Mouse (Mus musculus) liver, postnatal 0 days (tissue): ENCODE measurements around the gene Ice1. TPM values are rescaled to one million over a fixed set of nuclear protein-coding genes. Genes with fewer than 3 reads are reported as not detected.
A peak's percentile ranks its signal among the peaks of the same experiment; 100 is the strongest.

Experiments
- ATAC-seq: fragments of 200-750 bp; cut with Nextera tagmentation; 2 replicates; pipeline ENCODE4 v1.8.0; 2017; ENCODE audit warnings: mild to moderate bottlenecking, moderate library complexity
- DNase-seq: peaks from one replicate; pipeline ENCODE4 v3.0.0-alpha.2; 2016
- H3K27ac ChIP-seq: fragments of 300-500 bp; sonication (generic); 2 replicates; pipeline ENCODE4 v1.5.1; 2014; ENCODE audit warnings: antibody characterized with exemption, moderate library complexity, mild to moderate bottlenecking, low read depth
- H3K27me3 ChIP-seq: fragments of 300-500 bp; sonication (generic); 2 replicates; pipeline ENCODE4 v1.6.1; 2014; ENCODE audit warnings: low read length, control low read depth, mixed read lengths; ENCODE audit not compliant: insufficient read depth
- H3K36me3 ChIP-seq: fragments of 300-500 bp; sonication (generic); replicated peaks from 2 replicates; pipeline ENCODE4 v1.6.1; 2014; ENCODE audit warnings: mild to moderate bottlenecking, control low read depth, low read length, moderate library complexity, mixed read lengths; ENCODE audit not compliant: insufficient read depth
- H3K4me1 ChIP-seq: fragments of 300-500 bp; sonication (generic); 2 replicates; pipeline ENCODE4 v1.6.1; 2014; ENCODE audit warnings: antibody characterized with exemption, mild to moderate bottlenecking, control low read depth; ENCODE audit not compliant: insufficient read depth
- H3K4me2 ChIP-seq: fragments of 300-500 bp; sonication (generic); 2 replicates; pipeline ENCODE4 v1.6.1; 2014; ENCODE audit warnings: low read depth, mild to moderate bottlenecking, low read length, moderate library complexity, mixed read lengths
- H3K4me3 ChIP-seq: fragments of 300-500 bp; sonication (generic); 2 replicates; pipeline ENCODE4 v1.5.1; 2014; ENCODE audit warnings: low read depth, low read length
- H3K9ac ChIP-seq: fragments of 300-500 bp; sonication (generic); replicated peaks from 2 replicates; pipeline ENCODE4 v1.6.1; 2014; ENCODE audit warnings: mild to moderate bottlenecking, moderate library complexity
- H3K9me3 ChIP-seq: fragments of 300-500 bp; sonication (generic); 2 replicates; pipeline ENCODE4 v1.6.1; 2016; ENCODE audit warnings: mild to moderate bottlenecking, control low read depth, low read length, mixed read lengths
- CTCF ChIP-seq: sonication (generic); IDR thresholded peaks from 2 replicates; pipeline ENCODE4 v1.5.1; 2016; ENCODE audit warnings: antibody characterized with exemption, low read depth
- EP300 ChIP-seq: IDR thresholded peaks from 2 replicates; pipeline ENCODE4 v1.6.1; 2016; ENCODE audit warnings: antibody characterized with exemption, low read depth, mild to moderate bottlenecking
- WGBS: fragments of 180-500 bp; shearing (Covaris S2); extraction: QIAGEN DNeasy Blood & Tissue Kit; methylation state at CpG from one replicate; pipeline ENCODE4 v1.1.7; 2014; ENCODE audit not compliant: insufficient replicate concordance; 5-methylcytosine and 5-hydroxymethylcytosine counted together
- polyA plus RNA-seq: library from polyadenylated mRNA; unstranded; fragments of >200 nt; fragmentation: Nextera tagmentation; extraction: Ambion mirVana; gene quantifications from 2 replicates; pipeline ENCODE4 v1.2.1, GENCODE M21; 2015

Ice1 gene
- polyA plus RNA-seq, 1 experiment from 2014 or later, result 3.7 TPM

DNA sequence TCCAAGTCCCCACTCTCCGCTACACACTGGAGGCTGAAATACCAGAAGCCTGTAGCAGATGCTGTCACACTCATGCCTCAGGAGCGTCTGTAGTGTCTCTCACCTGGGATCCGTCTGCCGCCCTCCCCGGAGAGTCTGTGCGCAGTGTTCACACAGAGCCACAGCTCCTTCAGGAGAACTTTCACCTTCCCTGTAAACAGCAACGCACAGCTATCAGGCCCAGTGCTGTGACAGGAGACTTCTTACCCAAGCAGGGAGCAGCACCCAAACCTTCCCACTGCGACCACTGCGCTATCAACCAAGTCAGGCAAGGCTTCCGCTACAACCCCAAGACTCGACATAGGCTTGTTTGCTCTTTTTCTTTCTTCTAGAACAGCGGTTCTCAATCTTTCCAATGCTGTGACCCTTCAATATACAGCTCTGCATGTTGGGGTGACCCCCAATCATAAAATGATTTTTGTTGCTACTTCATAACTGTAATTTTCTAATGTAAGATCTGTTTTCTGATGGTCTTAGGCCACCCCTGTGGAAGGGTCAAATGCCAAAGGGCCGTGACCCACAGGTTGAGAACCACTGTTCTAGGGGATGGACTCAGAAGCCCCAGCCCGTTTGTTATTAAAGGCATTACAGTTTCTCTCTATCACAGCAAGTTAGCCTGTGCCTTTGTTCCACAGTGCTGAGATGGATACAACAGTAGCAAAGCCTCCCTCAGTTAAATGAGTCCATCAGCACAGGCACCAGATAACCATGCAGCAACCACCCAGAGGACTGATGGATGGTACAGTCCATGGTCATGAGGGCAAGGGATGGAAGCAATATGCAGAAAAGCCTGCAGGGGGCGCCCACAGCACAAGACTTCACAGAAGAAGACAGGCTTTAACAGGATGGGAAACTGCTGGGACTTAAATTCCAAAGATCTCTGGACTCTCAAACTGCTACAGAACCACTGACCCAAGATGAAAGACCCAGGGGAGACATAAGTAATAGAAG is 26.7 kb downstream of the Ice1 start:
- H3K27ac ChIP-seq, result no peak overlapping the region
- no peaks in the 10 kb centered on the region for H3K9me3 ChIP-seq
- no peaks in the 10 kb centered on the region for H3K4me1 ChIP-seq
- no peaks in the 10 kb centered on the region for H3K27me3 ChIP-seq
- WGBS, result 79% methylated on average over 15 of the region's 15 CpGs
- DNase-seq (peak; percentile 78), ATAC-seq (peak; percentile 41; the same call in 1 of the 2 replicates)
- H3K36me3 ChIP-seq, result peaks cover 58% of the 10 kb centered on the region
- TF ChIP-seq EP300, result no peak
- TF ChIP-seq CTCF, result peak; percentile 75
- H3K9ac ChIP-seq, result no peak overlapping the region
- H3K4me2 ChIP-seq, result no peak overlapping the region
- H3K4me3 ChIP-seq, result no peak overlapping the region

GRCm38 (mm10) chr13:70609632-70610031 is 27.8 kb downstream of the Ice1 start:
- Histone ChIP-seq H3K4me2 (no peak overlapping the region), H3K36me3 (peaks cover 57% of the 10 kb centered on the region), H3K27me3 (no peaks in the 10 kb centered on the region), H3K27ac (no peak overlapping the region), H3K9me3 (no peaks in the 10 kb centered on the region), H3K4me1 (no peaks in the 10 kb centered on the region), H3K4me3 (no peak overlapping the region), H3K9ac (no peak overlapping the region)
- TF ChIP-seq CTCF, result no peak
- no peak for TF ChIP-seq EP300
- WGBS, result 78% methylated on average over 3 of the region's 3 CpGs
- ATAC-seq (no peak), DNase-seq (peak; percentile 4)

DNA sequence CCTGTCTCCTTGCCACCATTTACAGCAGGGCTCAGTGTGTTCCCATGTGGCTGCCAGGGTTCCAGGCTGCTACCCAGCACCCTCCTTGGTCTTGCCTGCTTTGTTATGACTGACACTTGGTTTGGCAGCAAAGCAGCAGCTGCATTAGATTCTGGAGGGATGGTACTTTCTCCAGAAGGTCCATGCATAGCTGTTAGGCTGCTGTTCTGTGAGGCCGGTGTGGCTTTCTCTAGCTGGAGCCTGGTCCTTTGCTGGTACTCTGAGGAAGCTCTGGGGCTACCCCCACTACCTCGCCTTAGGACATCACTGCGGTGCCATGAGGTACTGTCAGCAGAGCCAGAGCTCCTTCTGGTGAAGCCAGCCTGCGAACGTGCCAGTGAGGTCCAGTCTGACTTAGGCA is 32.1 kb downstream of the Ice1 start:
- Histone ChIP-seq H3K4me2 (no peak overlapping the region), H3K9me3 (no peaks in the 10 kb centered on the region), H3K4me1 (no peaks in the 10 kb centered on the region), H3K4me3 (no peak overlapping the region), H3K9ac (no peak overlapping the region), H3K27me3 (no peaks in the 10 kb centered on the region), H3K36me3 (peaks cover 76% of the 10 kb centered on the region), H3K27ac (no peak overlapping the region)
- DNase-seq, result peak; percentile 10
- no peak for TF ChIP-seq CTCF
- TF ChIP-seq EP300, result no peak
- WGBS, result 91% methylated on average over 5 of the region's 5 CpGs
- no peak for ATAC-seq

- H3K4me3 ChIP-seq, result no peak overlapping the region
- no peak overlapping the region for H3K9ac ChIP-seq
- DNase-seq (no peak), ATAC-seq (no peak)
- peaks cover 79% of the 10 kb centered on the region for H3K36me3 ChIP-seq
- no peak overlapping the region for H3K4me2 ChIP-seq
- no peaks in the 10 kb centered on the region for H3K27me3 ChIP-seq
- H3K4me1 ChIP-seq, result no peaks in the 10 kb centered on the region
- no peaks in the 10 kb centered on the region for H3K9me3 ChIP-seq
- TF ChIP-seq CTCF (peak; percentile 35), EP300 (no peak)
- H3K27ac ChIP-seq, result no peak overlapping the region
- WGBS, result 76% methylated on average over 8 of the region's 8 CpGs
Observed at GRCm38 (mm10) chr13:70604723-70605122, 32.7 kb downstream of the Ice1 start.

- Histone ChIP-seq H3K27me3 (no peaks in the 10 kb centered on the region), H3K27ac (no peak overlapping the region), H3K9ac (no peak overlapping the region), H3K4me3 (no peak overlapping the region), H3K4me1 (no peaks in the 10 kb centered on the region), H3K4me2 (no peak overlapping the region), H3K9me3 (no peaks in the 10 kb centered on the region), H3K36me3 (peaks cover 66% of the 10 kb centered on the region)
- ATAC-seq, result no peak
- TF ChIP-seq EP300, result no peak
- TF ChIP-seq CTCF, result no peak
- no peak for DNase-seq
- WGBS, result 74% methylated on average over 1 of the region's 1 CpGs
Observed at GRCm38 (mm10) chr13:70601566-70601965, 35.9 kb downstream of the Ice1 start.

- H3K9me3 ChIP-seq, result no peaks in the 10 kb centered on the region
- no peak for DNase-seq
- WGBS, result 61% methylated on average over 12 of the region's 12 CpGs
- peaks cover 70% of the 10 kb centered on the region for H3K36me3 ChIP-seq
- no peak overlapping the region for H3K9ac ChIP-seq
- no peaks in the 10 kb centered on the region for H3K27me3 ChIP-seq
- ATAC-seq, result no peak
- TF ChIP-seq EP300 (no peak), CTCF (no peak)
- no peak overlapping the region for H3K4me3 ChIP-seq
- no peak overlapping the region for H3K27ac ChIP-seq
- no peaks in the 10 kb centered on the region for H3K4me1 ChIP-seq
- H3K4me2 ChIP-seq, result no peak overlapping the region
Observed at GRCm38 (mm10) chr13:70599964-70600619, 37.3 kb downstream of the Ice1 start.
